Mouse (Mus musculus) stomach, postnatal 0 days (tissue): Measurements from ENCODE around the gene Spry1.

Experiments used
- CTCF ChIP-seq: IDR thresholded peaks from 2 replicates; pipeline ENCODE4 v1.5.1; 2016; ENCODE audit warnings: antibody characterized with exemption, low read depth, mild to moderate bottlenecking, moderate library complexity
- EP300 ChIP-seq: optimal IDR thresholded peaks from 2 replicates; pipeline ENCODE3; 2016; ENCODE audit warnings: antibody characterized with exemption

GRCm38 (mm10) chr3:37613722-37614121 lies 26.0 kb upstream of the Spry1 start:
- TF ChIP-seq CTCF, result no peak
- TF ChIP-seq EP300, result no peak
